Mouse (Mus musculus): Measurements from ENCODE around the gene Ift43. TPM values are rescaled to one million over a fixed set of nuclear protein-coding genes. Genes with fewer than 3 reads are reported as not detected.

Ift43 gene
- total and polyA plus RNA-seq, 3 experiments: 0.42 to 1.9 TPM; not detected in 1

DNA sequence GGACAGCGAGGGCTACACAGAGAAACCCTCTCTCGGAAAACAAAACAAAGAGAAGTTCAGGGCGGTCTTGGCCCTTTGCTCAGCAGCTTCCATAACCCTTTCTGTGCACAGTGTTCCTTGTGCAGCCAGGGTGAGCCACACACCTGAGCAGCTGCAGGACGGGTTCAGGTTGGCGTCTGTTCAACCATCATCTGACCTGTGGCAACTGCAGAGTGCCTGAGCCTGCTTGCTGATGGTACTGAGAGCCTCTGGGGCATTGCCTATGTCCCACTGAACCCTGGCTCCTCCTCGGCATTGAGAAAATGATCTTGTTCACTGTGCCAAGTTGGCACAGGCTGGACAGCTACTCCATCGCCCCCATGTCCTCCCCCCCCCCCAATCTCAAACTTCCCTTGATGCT, 7.0 kb upstream of the Ift43 start:
- Histone ChIP-seq H3K9me3 (replicated peaks; ENCODE audit: insufficient read depth, low read length) (no peaks in the 10 kb centered on the region), H3K4me1 (ENCODE audit: control insufficient read depth in 1 of 2, insufficient read depth in 2 of 2, low read length in 2 of 2) (no peaks in the 10 kb centered on the region), H3K36me3 (ENCODE audit: control insufficient read depth in 1 of 2, insufficient read depth in 2 of 2, low read length in 2 of 2) (0 out of 4 replicates have a peak, but pooled peaks cover 0 to 2% of the 10 kb centered on the region in 2 experiments), H3K27me3 (ENCODE audit: control insufficient read depth in 1 of 2, insufficient read depth in 2 of 2, low read length in 2 of 2) (no peaks in the 10 kb centered on the region), H3K27ac (ENCODE audit: control insufficient read depth, low read depth, low read length) (no peak overlapping the region), H3K9ac (ENCODE audit: control insufficient read depth, low read depth, low read length, poor library complexity, severe bottlenecking) (no peak overlapping the region), H3K79me2 (ENCODE audit: control insufficient read depth, insufficient read depth, low read length, poor library complexity) (no peaks in the 10 kb centered on the region; the same call in 1 of the 2 replicates), H3K4me3 (ENCODE audit: control insufficient read depth in 1 of 2, insufficient read depth in 1 of 2, low read depth in 2 of 2, low read length in 2 of 2) (no peak overlapping the region)
- DNase-seq (ENCODE audit: low read depth, low spot score): no peak
- TF ChIP-seq CHD2 (IDR thresholded peaks at IDR 0.05; ENCODE audit: low read length) (no peak), SMC3 (IDR thresholded peaks at IDR 0.05; ENCODE audit: low read depth, low read length) (no peak), MYB (IDR thresholded peaks at IDR 0.05; ENCODE audit: low read depth, low read length) (no peak), E2F4 (IDR thresholded peaks at IDR 0.05; ENCODE audit: borderline replicate concordance, low read depth, low read length) (no peak), MEF2A (IDR thresholded peaks at IDR 0.05; ENCODE audit: extremely low read depth, insufficient replicate concordance, low read depth, low read length, poor library complexity, severe bottlenecking) (no peak), POLR2A (IDR thresholded peaks at IDR 0.05; ENCODE audit: control insufficient read depth in 1 of 2, insufficient read depth in 1 of 2, low read depth in 1 of 2, low read length in 2 of 2, poor library complexity in 1 of 2) (no peak), KAT2A (conservative IDR thresholded peaks at IDR 0.05; ENCODE audit: low read depth, low read length) (no peak), USF1 (IDR thresholded peaks at IDR 0.05; ENCODE audit: low read depth, low read length) (no peak), EP300 (IDR thresholded peaks at IDR 0.05; ENCODE audit: low read depth in 1 of 2, low read length in 2 of 2) (no peak), USF2 (IDR thresholded peaks at IDR 0.05; ENCODE audit: borderline replicate concordance in 1 of 2, insufficient read depth in 1 of 2, low read depth in 1 of 2, low read length in 2 of 2) (no peak), TAL1 (IDR thresholded peaks at IDR 0.05; ENCODE audit: low read length) (no peak), POLR2AphosphoS5 (IDR thresholded peaks at IDR 0.05; ENCODE audit: borderline replicate concordance, low read depth, low read length) (no peak), ZC3H11A (IDR thresholded peaks at IDR 0.05; ENCODE audit: low read depth, low read length) (no peak)

- H3K36me3 ChIP-seq (ENCODE audit: control insufficient read depth in 1 of 2, insufficient read depth in 2 of 2, low read length in 2 of 2): 0 out of 4 replicates have a peak, but pooled peaks cover 0 to 2% of the 10 kb centered on the region in 2 experiments
- no peak overlapping the region for H3K9ac ChIP-seq (ENCODE audit: control insufficient read depth, low read depth, low read length, poor library complexity, severe bottlenecking)
- no peaks in the 10 kb centered on the region for H3K4me1 ChIP-seq (ENCODE audit: control insufficient read depth in 1 of 2, insufficient read depth in 2 of 2, low read length in 2 of 2)
- H3K27ac ChIP-seq (ENCODE audit: control insufficient read depth, low read depth, low read length): no peak overlapping the region
- no peaks in the 10 kb centered on the region for H3K27me3 ChIP-seq (ENCODE audit: control insufficient read depth in 1 of 2, insufficient read depth in 2 of 2, low read length in 2 of 2)
- H3K4me3 ChIP-seq (ENCODE audit: control insufficient read depth in 1 of 2, insufficient read depth in 1 of 2, low read depth in 2 of 2, low read length in 2 of 2): no peak overlapping the region
- no peak for DNase-seq (ENCODE audit: low read depth, low spot score)
- H3K9me3 ChIP-seq (replicated peaks; ENCODE audit: insufficient read depth, low read length): no peaks in the 10 kb centered on the region
- H3K79me2 ChIP-seq (ENCODE audit: control insufficient read depth, insufficient read depth, low read length, poor library complexity): no peaks in the 10 kb centered on the region; the same call in 1 of the 2 replicates
- TF ChIP-seq JUND (IDR thresholded peaks at IDR 0.05; ENCODE audit: low read depth, low read length) (no peak), ZMIZ1 (IDR thresholded peaks at IDR 0.05; ENCODE audit: low read depth, low read length) (no peak), CTCF (IDR thresholded peaks at IDR 0.05 in 2 of 3, conservative IDR thresholded peaks at IDR 0.05 in 1 of 3; ENCODE audit: control insufficient read depth in 1 of 3, insufficient read depth in 1 of 3, low read depth in 2 of 3, low read length in 3 of 3, poor library complexity in 1 of 3, severe bottlenecking in 1 of 3) (no peak), RAD21 (IDR thresholded peaks at IDR 0.05; ENCODE audit: low read depth, low read length) (no peak), EP300 (IDR thresholded peaks at IDR 0.05; ENCODE audit: low read depth in 1 of 2, low read length in 2 of 2) (no peak), ZC3H11A (IDR thresholded peaks at IDR 0.05; ENCODE audit: low read depth, low read length) (no peak), MYC (IDR thresholded peaks at IDR 0.05; ENCODE audit: low read depth, low read length) (no peak), POLR2AphosphoS2 (IDR thresholded peaks at IDR 0.05; ENCODE audit: low read length) (no peak), RCOR1 (IDR thresholded peaks at IDR 0.05; ENCODE audit: low read depth, low read length) (no peak), ETS1 (IDR thresholded peaks at IDR 0.05; ENCODE audit: low read depth, low read length) (no peak), GATA1 (IDR thresholded peaks at IDR 0.05; ENCODE audit: low read depth, low read length) (no peak), TAL1 (IDR thresholded peaks at IDR 0.05; ENCODE audit: low read length) (no peak), UBTF (IDR thresholded peaks at IDR 0.05; ENCODE audit: borderline replicate concordance, insufficient read depth, low read depth, low read length) (no peak)
Observed at GRCm38 (mm10) chr12:86076321-86076901, 5.9 kb upstream of the Ift43 start.

All from MEL (cell line).